Comparison of ENCODE assay signal across 7 mouse cellular contexts in genomic region chr9:120127538-120128251, GRCm38 (mm10). TPM values are rescaled to one million over a fixed set of nuclear protein-coding genes. Genes with fewer than 3 reads are reported as not detected.
DNase-seq lines count a peak whose midpoint lies in the region; ATAC-seq and TF ChIP-seq lines count a peak whose summit lies in the region.

Rpsa (plus strand) TSS chr9:120127689.

- peak; percentile 96 for DNase-seq in adrenal gland, postnatal 10 days
- DNase-seq in embryonic facial prominence, embryonic 10.5 days (ENCODE audit: low spot score) = peak; percentile 98
- no peak for DNase-seq in gonadal fat pad, adult 2 months (ENCODE audit: low read depth)
- DNase-seq in left cerebral cortex, postnatal 4 days = peak; percentile 98

- H3K9ac ChIP-seq in intestine, postnatal 0 days (ENCODE audit: low read depth, low read length) = peak within 1 kb of the TSS; percentile 95
- peak within 1 kb of the TSS; percentile 97 for H3K9ac ChIP-seq in midbrain, embryonic 12.5 days (replicated peaks)

- ATAC-seq in intestine, postnatal 0 days = peak; percentile 98
- peak; percentile 97 for ATAC-seq in midbrain, embryonic 12.5 days (ENCODE audit: low FRiP score, low read depth)

- TF ChIP-seq CTCF in intestine, postnatal 0 days (IDR thresholded peaks at IDR 0.05; ENCODE audit: low read depth) = no peak
- TF ChIP-seq CTCF in small intestine, adult 2 months (IDR thresholded peaks at IDR 0.05; ENCODE audit: extremely low read depth, insufficient read length, insufficient replicate concordance, low read depth, low read length) = no peak

- peak within 1 kb of the TSS; percentile 100 for H3K27ac ChIP-seq in embryonic facial prominence, embryonic 10.5 days (replicated peaks)
- peak within 1 kb of the TSS; percentile 88 for H3K27ac ChIP-seq in intestine, postnatal 0 days (ENCODE audit: low read depth, low read length)
- H3K27ac ChIP-seq in midbrain, embryonic 12.5 days (replicated peaks) = peak within 1 kb of the TSS; percentile 80
- peak within 1 kb of the TSS; percentile 61 for H3K27ac ChIP-seq in small intestine, adult 2 months (ENCODE audit: insufficient read depth, low read depth, low read length)

- H3K4me1 ChIP-seq in embryonic facial prominence, embryonic 10.5 days = peaks cover 18% of the 10 kb centered on the region
- 0 out of 2 replicates have a peak, but pooled peaks cover 2% of the 10 kb centered on the region for H3K4me1 ChIP-seq in intestine, postnatal 0 days (replicated peaks; ENCODE audit: control insufficient read depth, insufficient read depth, low read length)
- H3K4me1 ChIP-seq in midbrain, embryonic 12.5 days = peaks cover 13% of the 10 kb centered on the region
- peaks cover 9% of the 10 kb centered on the region; the same call in 1 of the 2 replicates for H3K4me1 ChIP-seq in small intestine, adult 2 months (ENCODE audit: control insufficient read depth, insufficient read depth, insufficient read length, low read length)

- WGBS in embryonic facial prominence, embryonic 10.5 days = under 1% methylated on average over 72 of the region's 72 CpGs
- under 1% methylated on average over 65 of the region's 72 CpGs for WGBS in intestine, postnatal 0 days
- WGBS in midbrain, embryonic 12.5 days = 0% methylated on average over 70 of the region's 72 CpGs
- WGBS in small intestine, adult 2 months = under 1% methylated on average over 72 of the region's 72 CpGs

- intact Hi-C loops in left cerebral cortex, postnatal 4 days (cut with DNase I) = no loop called here

- H3K9me3 ChIP-seq in embryonic facial prominence, embryonic 10.5 days = no peaks in the 10 kb centered on the region
- H3K9me3 ChIP-seq in intestine, postnatal 0 days (ENCODE audit: control insufficient read depth) = no peaks in the 10 kb centered on the region
- no peaks in the 10 kb centered on the region for H3K9me3 ChIP-seq in midbrain, embryonic 12.5 days

- peak; percentile 67 for TF ChIP-seq POLR2A in small intestine, adult 2 months (IDR thresholded peaks at IDR 0.05; ENCODE audit: low read depth, low read length)

- H3K27me3 ChIP-seq in embryonic facial prominence, embryonic 10.5 days (replicated peaks; ENCODE audit: low read depth, poor library complexity, severe bottlenecking) = no peaks in the 10 kb centered on the region
- H3K27me3 ChIP-seq in intestine, postnatal 0 days (replicated peaks; ENCODE audit: control insufficient read depth, insufficient read depth, low read length) = no peaks in the 10 kb centered on the region
- no peaks in the 10 kb centered on the region for H3K27me3 ChIP-seq in midbrain, embryonic 12.5 days
- no peaks in the 10 kb centered on the region for H3K27me3 ChIP-seq in small intestine, adult 2 months (ENCODE audit: control insufficient read depth, insufficient read depth, low read length)

- H3K4me3 ChIP-seq in embryonic facial prominence, embryonic 10.5 days = peak within 1 kb of the TSS; percentile 100
- peak within 1 kb of the TSS; percentile 89 for H3K4me3 ChIP-seq in intestine, postnatal 0 days (ENCODE audit: low read depth, low read length)
- peak within 1 kb of the TSS; percentile 94 for H3K4me3 ChIP-seq in midbrain, embryonic 12.5 days
- H3K4me3 ChIP-seq in small intestine, adult 2 months (ENCODE audit: low read depth, low read length) = peak within 1 kb of the TSS; percentile 85

- H3K4me2 ChIP-seq in intestine, postnatal 0 days (replicated peaks; ENCODE audit: low read depth) = peak within 1 kb of the TSS; percentile 85
- H3K4me2 ChIP-seq in midbrain, embryonic 12.5 days (replicated peaks) = peak within 1 kb of the TSS; percentile 88

- H3K36me3 ChIP-seq in embryonic facial prominence, embryonic 10.5 days (replicated peaks) = peaks cover 59% of the 10 kb centered on the region
- H3K36me3 ChIP-seq in intestine, postnatal 0 days (ENCODE audit: control insufficient read depth, insufficient read depth) = peaks cover 50% of the 10 kb centered on the region
- peaks cover 57% of the 10 kb centered on the region for H3K36me3 ChIP-seq in midbrain, embryonic 12.5 days
- H3K36me3 ChIP-seq in small intestine, adult 2 months (ENCODE audit: control insufficient read depth, insufficient read depth, low read length) = peaks cover 34% of the 10 kb centered on the region

RNA-seq across cellular contexts. Expression of gene Rpsa, which starts in this region (rescaled TPM):
- total RNA-seq in adrenal gland, postnatal 10 days (2021) = 100 to 1,000 TPM; 879 to 949 TPM
- polyA plus RNA-seq in embryonic facial prominence, embryonic 10.5 days (2016; fragmentation: Nextera tagmentation; extraction: Ambion mirVana) = 1,445 and 1,457 TPM in 2 replicates
- polyA plus RNA-seq in gonadal fat pad, adult 2 months (2012; rRNA removed) = 1,380 and 2,360 TPM in 2 replicates
- 654 and 675 TPM in 2 replicates for polyA plus RNA-seq in intestine, postnatal 0 days (2015; fragmentation: Nextera tagmentation; extraction: Ambion mirVana)
- total RNA-seq in left cerebral cortex, postnatal 4 days (2021) = 1,000 to 10,000 TPM in 1 of 2 experiments, 100 to 1,000 TPM in 1; 996 to 1,006 TPM
- 959 and 1,005 TPM in 2 replicates for polyA plus RNA-seq in midbrain, embryonic 12.5 days (2016; fragmentation: Nextera tagmentation; extraction: Ambion mirVana)
- polyA plus RNA-seq in small intestine, adult 2 months (2012; rRNA removed) = 1,611 and 2,329 TPM in 2 replicates
